Mouse (Mus musculus): ENCODE measurements around the gene Klhl28.
A peak's percentile ranks its signal among the peaks of the same experiment; 100 is the strongest.

Klhl28 gene

GRCm38 (mm10) chr12:64965124-64966026 is at the start of gene Klhl28, which contains the start of gene Togaram1:
Gene Klhl28 (minus strand): TSS chr12:64965534.
Gene Togaram1 (plus strand): TSS chr12:64965804.
- DNase-seq (ENCODE audit: low read depth, low spot score): peak; percentile 99

GRCm38 (mm10) chr12:65007725-65008124 is 42.4 kb upstream of the Klhl28 start:
- DNase-seq (ENCODE audit: low read depth, low spot score): no peak

- no peak for DNase-seq (ENCODE audit: low read depth, low spot score)
Measured at GRCm38 (mm10) chr12:64977518-64977917, 12.2 kb upstream of the Klhl28 start.

- no peak for DNase-seq (ENCODE audit: low read depth, low spot score)
Measured at GRCm38 (mm10) chr12:64976191-64976590, 10.9 kb upstream of the Klhl28 start.

- no peak for DNase-seq (ENCODE audit: low read depth, low spot score)
Measured at GRCm38 (mm10) chr12:64975558-64975957, 10.2 kb upstream of the Klhl28 start.

- DNase-seq (ENCODE audit: low read depth, low spot score): no peak
Measured at GRCm38 (mm10) chr12:64972063-64972462, 6.7 kb upstream of the Klhl28 start.

- DNase-seq (ENCODE audit: low read depth, low spot score): no peak
Measured at GRCm38 (mm10) chr12:64971399-64971798, 6.1 kb upstream of the Klhl28 start.

- no peak for DNase-seq (ENCODE audit: low read depth, low spot score)
Measured at GRCm38 (mm10) chr12:64968067-64968466, 2.7 kb upstream of the Klhl28 start.

- peak; percentile 4 for DNase-seq (ENCODE audit: low read depth, low spot score)
Measured at GRCm38 (mm10) chr12:64967470-64967869, 2.1 kb upstream of the Klhl28 start.

- no peak for DNase-seq (ENCODE audit: low read depth, low spot score)
Measured at GRCm38 (mm10) chr12:64966652-64967435, 1.5 kb upstream of the Klhl28 start.

GRCm38 (mm10) chr12:64966101-64966631 is 832 bp upstream of the Klhl28 start:
- DNase-seq (ENCODE audit: low read depth, low spot score): peak; percentile 55

- DNase-seq (ENCODE audit: low read depth, low spot score): peak; percentile 4
Measured at GRCm38 (mm10) chr12:64964560-64964959, 774 bp downstream of the Klhl28 start.

- peak; percentile 45 for DNase-seq (ENCODE audit: low read depth, low spot score)
Measured at GRCm38 (mm10) chr12:64937493-64937892, 27.8 kb downstream of the Klhl28 start.

- DNase-seq (ENCODE audit: low read depth, low spot score): peak; percentile 96
Measured at GRCm38 (mm10) chr12:64917578-64918471, 47.5 kb downstream of the Klhl28 start, which contains the start of gene Gm527. Gene Gm527 (plus strand): TSS chr12:64917906.

- DNase-seq (ENCODE audit: low read depth, low spot score): no peak
Measured at GRCm38 (mm10) chr12:64916735-64917134, 48.6 kb downstream of the Klhl28 start.

GRCm38 (mm10) chr12:64912996-64913395 is 52.3 kb downstream of the Klhl28 start:
- no peak for DNase-seq (ENCODE audit: low read depth, low spot score)

GRCm38 (mm10) chr12:64903186-64903585 is 62.1 kb downstream of the Klhl28 start:
- no peak for DNase-seq (ENCODE audit: low read depth, low spot score)

GRCm38 (mm10) chr12:64902506-64902905 is 62.8 kb downstream of the Klhl28 start:
- DNase-seq (ENCODE audit: low read depth, low spot score): no peak

GRCm38 (mm10) chr12:64897060-64897730 is 68.1 kb downstream of the Klhl28 start:
- DNase-seq (ENCODE audit: low read depth, low spot score): peak; percentile 59

All from ES-CJ7 (cell line).